Mouse (Mus musculus) c-Kit-negative CD71-positive TER-119-positive erythroid progenitor cells, embryonic 14.5 days (primary cell): ENCODE measurements around the gene Ptpn1.

Experiments
- DNase-seq: peaks from one replicate; pipeline ENCODE4 v3.0.0-alpha.2; 2013; ENCODE audit warnings: low read depth, low spot score

Gene Ptpn1

GRCm38 (mm10) chr2:168008132-168008531 is 76.3 kb downstream of the Ptpn1 start:
- DNase-seq: no peak

- DNase-seq: no peak
These were observed 78.2 kb downstream of the Ptpn1 start, which contains the start of gene Ripor3 for GRCm38 (mm10) chr2:168009936-168010668. Gene Ripor3, minus strand, starts transcription at chr2:168010618.

- no peak for DNase-seq
These were observed 79.0 kb downstream of the Ptpn1 start for GRCm38 (mm10) chr2:168010893-168011292.

GRCm38 (mm10) chr2:168016951-168017391 is 85.1 kb downstream of the Ptpn1 start:
- DNase-seq: peak; percentile 31

GRCm38 (mm10) chr2:168019201-168019715 is 87.4 kb downstream of the Ptpn1 start:
- DNase-seq: no peak

GRCm38 (mm10) chr2:168023763-168024402 is 92.0 kb downstream of the Ptpn1 start:
- DNase-seq: no peak

GRCm38 (mm10) chr2:168025174-168025573 is 93.3 kb downstream of the Ptpn1 start:
- no peak for DNase-seq

GRCm38 (mm10) chr2:168025882-168026281 is 94.0 kb downstream of the Ptpn1 start:
- DNase-seq: no peak

- no peak for DNase-seq
These were observed 94.6 kb downstream of the Ptpn1 start for GRCm38 (mm10) chr2:168026467-168026866.

- DNase-seq: no peak
These were observed 96.5 kb downstream of the Ptpn1 start for GRCm38 (mm10) chr2:168028376-168028775.
